Mouse (Mus musculus) liver, embryonic 14.5 days (tissue): Measurements from ENCODE around the gene Scpep1. TPM values are rescaled to one million over a fixed set of nuclear protein-coding genes. Genes with fewer than 3 reads are reported as not detected.
"Not testable (repeated sequence)": the region's sequence is repeated elsewhere in the genome, so short reads cannot be mapped to it uniquely, and the experiment has no call there.

Experiments used
- ATAC-seq: fragments of 200-750 bp; cut with Nextera tagmentation; 2 replicates; pipeline ENCODE4 v1.8.0; 2017; ENCODE audit warnings: moderate number of reproducible peaks, mild to moderate bottlenecking, moderate library complexity; ENCODE audit not compliant: insufficient read depth
- DNase-seq, 3 experiments: peaks; one replicate each; pipeline ENCODE4 v3.0.0-alpha.2; 2012 to 2013; ENCODE audit warnings: low read depth in 3 of 3, low spot score in 3 of 3
- H3K27ac ChIP-seq: fragments of 300-500 bp; sonication (generic); 2 replicates; pipeline ENCODE4 v1.5.1; 2014; ENCODE audit warnings: moderate library complexity, mild to moderate bottlenecking, control low read depth, inconsistent platforms
- H3K27me3 ChIP-seq: fragments of 300-500 bp; sonication (generic); 2 replicates; pipeline ENCODE4 v1.6.1; 2014; ENCODE audit warnings: mild to moderate bottlenecking, low read length, moderate library complexity; ENCODE audit not compliant: control insufficient read depth, insufficient read depth
- H3K36me3 ChIP-seq: fragments of 300-500 bp; sonication (generic); replicated peaks from 2 replicates; pipeline ENCODE4 v1.6.1; 2014; ENCODE audit warnings: low read depth; ENCODE audit not compliant: control insufficient read depth, insufficient read depth
- H3K4me1 ChIP-seq, 2 experiments: fragments of 200-500 bp in 1 of 2; fragments of 300-500 bp in 1 of 2; sonication (generic) in 1 of 2; replicated peaks; 2 replicates each; pipeline ENCODE4 v1.6.1; 2012 to 2014; ENCODE audit warnings: antibody characterized with exemption in 1 of 2, inconsistent platforms in 1 of 2, low read length in 1 of 2; ENCODE audit not compliant: control insufficient read depth in 2 of 2, insufficient read depth in 2 of 2
- H3K4me2 ChIP-seq: fragments of 300-500 bp; sonication (generic); 2 replicates; pipeline ENCODE4 v1.6.1; 2014; ENCODE audit warnings: low read depth, mild to moderate bottlenecking, control low read depth, moderate library complexity
- H3K4me3 ChIP-seq, 2 experiments: fragments of 200-500 bp in 1 of 2; fragments of 300-500 bp in 1 of 2; sonication (generic) in 1 of 2; 2 replicates each; pipeline ENCODE4 v1.5.1; 2012 to 2014; ENCODE audit warnings: low read depth in 2 of 2, low read length in 2 of 2, mild to moderate bottlenecking in 2 of 2, control low read depth in 1 of 2, inconsistent platforms in 1 of 2, moderate library complexity in 1 of 2; ENCODE audit not compliant: insufficient read depth in 1 of 2
- H3K9ac ChIP-seq: fragments of 300-500 bp; sonication (generic); replicated peaks from 2 replicates; pipeline ENCODE4 v1.6.1; 2014; ENCODE audit warnings: mild to moderate bottlenecking, control low read depth, moderate library complexity
- H3K9me3 ChIP-seq: fragments of 300-500 bp; sonication (generic); 2 replicates; pipeline ENCODE4 v1.6.1; 2016; ENCODE audit warnings: low read length, mixed read lengths; ENCODE audit not compliant: control insufficient read depth
- CTCF ChIP-seq: IDR thresholded peaks from 2 replicates; pipeline ENCODE4 v1.5.1; 2016; ENCODE audit warnings: antibody characterized with exemption, low read depth, control low read depth
- EP300 ChIP-seq: IDR thresholded peaks from 2 replicates; pipeline ENCODE4 v1.6.1; 2016; ENCODE audit warnings: antibody characterized with exemption, low read depth
- WGBS: fragments of 180-500 bp; shearing (Covaris S2); extraction: QIAGEN DNeasy Blood & Tissue Kit; methylation state at CpG from one replicate; pipeline ENCODE4 v1.1.7; 2014; ENCODE audit not compliant: insufficient replicate concordance; 5-methylcytosine and 5-hydroxymethylcytosine counted together
- polyA plus RNA-seq, 2 experiments: library from polyadenylated mRNA; depleted of rRNA in 1 of 2; stranded (reverse) in 1 of 2; unstranded in 1 of 2; fragments of >200 nt; fragmentation: Nextera tagmentation in 1 of 2; extraction: Ambion mirVana in 1 of 2; gene quantifications; 2 replicates each; pipeline versions ENCODE4 v1.2.1 to v1.2.3; 2012 to 2014

Scpep1 gene
- polyA plus RNA-seq, 2 experiments: 15.9 to 35.1 TPM

- 70% methylated on average over 5 of the region's 5 CpGs for WGBS
- H3K4me2 ChIP-seq, H3K27ac ChIP-seq, H3K4me3 ChIP-seq, ATAC-seq, H3K9me3 ChIP-seq, DNase-seq, H3K27me3 ChIP-seq, H3K36me3 ChIP-seq, H3K9ac ChIP-seq: not testable (repeated sequence)
- peak; percentile 39 for TF ChIP-seq CTCF
- H3K4me1 ChIP-seq: peaks cover 13 to 22% of the 10 kb centered on the region in 2 experiments
Observed at GRCm38 (mm10) chr11:88997343-88997742, 42.1 kb upstream of the Scpep1 start.

GRCm38 (mm10) chr11:88996427-88996826 lies 41.2 kb upstream of the Scpep1 start:
- DNase-seq: no peak
- 52% methylated on average over 7 of the region's 7 CpGs for WGBS
- Histone ChIP-seq H3K4me3 (no peak overlapping the region), H3K9me3 (no peaks in the 10 kb centered on the region), H3K36me3 (no peaks in the 10 kb centered on the region), H3K4me2 (no peak overlapping the region), H3K27me3 (no peaks in the 10 kb centered on the region), H3K4me1 (peaks cover 13 to 16% of the 10 kb centered on the region in 2 experiments), H3K9ac (no peak overlapping the region), H3K27ac (no peak overlapping the region)
- ATAC-seq: no peak
- TF ChIP-seq CTCF: no peak
- no peak for TF ChIP-seq EP300

- Histone ChIP-seq H3K4me1 (peaks cover 10 to 13% of the 10 kb centered on the region in 2 experiments), H3K27ac (no peak overlapping the region), H3K27me3 (no peaks in the 10 kb centered on the region), H3K4me3 (no peak overlapping the region), H3K4me2 (no peak overlapping the region), H3K36me3 (no peaks in the 10 kb centered on the region), H3K9me3 (no peaks in the 10 kb centered on the region), H3K9ac (no peak overlapping the region)
- DNase-seq: no peak
- TF ChIP-seq EP300 (no peak), CTCF (no peak)
- ATAC-seq: no peak
- WGBS: 90% methylated on average over 2 of the region's 2 CpGs
Observed at GRCm38 (mm10) chr11:88995616-88996015, 40.4 kb upstream of the Scpep1 start.

- H3K27me3 ChIP-seq: no peaks in the 10 kb centered on the region
- TF ChIP-seq CTCF: no peak
- no peak for TF ChIP-seq EP300
- 54% methylated on average over 7 of the region's 7 CpGs for WGBS
- no peak for ATAC-seq
- no peak overlapping the region for H3K9ac ChIP-seq
- H3K4me1 ChIP-seq: peaks cover 10 to 13% of the 10 kb centered on the region in 2 experiments
- no peaks in the 10 kb centered on the region for H3K9me3 ChIP-seq
- H3K27ac ChIP-seq: no peak overlapping the region
- H3K36me3 ChIP-seq: no peaks in the 10 kb centered on the region
- no peak overlapping the region for H3K4me2 ChIP-seq
- no peak overlapping the region for H3K4me3 ChIP-seq
- no peak for DNase-seq
Observed at GRCm38 (mm10) chr11:88994492-88994891, 39.2 kb upstream of the Scpep1 start.

GRCm38 (mm10) chr11:88993625-88994024 lies 38.4 kb upstream of the Scpep1 start:
- no peak overlapping the region for H3K4me3 ChIP-seq
- peaks cover 7 to 9% of the 10 kb centered on the region in 2 experiments; a peak in 3 of 4 replicates for H3K4me1 ChIP-seq
- no peaks in the 10 kb centered on the region for H3K36me3 ChIP-seq
- H3K27ac ChIP-seq: no peak overlapping the region
- H3K9me3 ChIP-seq: no peaks in the 10 kb centered on the region
- TF ChIP-seq CTCF (peak; percentile 85), EP300 (no peak)
- ATAC-seq: peak; percentile 34; the same call in 1 of the 2 replicates
- no peaks in the 10 kb centered on the region for H3K27me3 ChIP-seq
- no peak overlapping the region for H3K9ac ChIP-seq
- WGBS: 18% methylated on average over 5 of the region's 5 CpGs
- peak in 2 of 3 experiments; percentile 45 to 62 for DNase-seq
- no peak overlapping the region for H3K4me2 ChIP-seq
